Mouse (Mus musculus): ENCODE results near the gene Stbd1. TPM values are rescaled to one million over a fixed set of nuclear protein-coding genes. Genes with fewer than 3 reads are reported as not detected.

Stbd1 gene
- total RNA-seq, 1 experiment from 2014 or later = 1.6 TPM

DNA sequence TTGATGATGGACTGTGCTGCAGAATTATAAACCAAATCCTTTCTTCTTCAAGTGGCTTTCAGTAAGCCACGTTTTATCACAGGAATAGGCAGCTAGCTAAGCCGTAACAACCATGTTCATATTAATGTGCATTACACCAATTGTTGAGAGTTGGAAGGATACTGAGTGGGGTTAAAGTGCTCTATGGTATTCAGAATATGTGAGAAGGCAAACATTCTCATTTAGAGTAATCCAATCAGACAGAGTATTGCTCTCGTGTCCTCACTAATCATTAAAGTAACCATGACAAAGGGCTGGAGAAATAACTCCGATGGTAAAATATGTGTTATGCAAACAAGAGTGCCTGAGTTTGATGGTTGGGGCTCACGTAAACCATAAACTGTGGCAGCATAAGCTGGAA is 19.0 kb downstream of the Stbd1 start:
- ATAC-seq (replicated peaks in 1 of 2; ENCODE audit: insufficient read depth in 1 of 2, low FRiP score in 2 of 2, low TSS enrichment in 1 of 2, low read depth in 1 of 2, poor library complexity in 2 of 2, severe bottlenecking in 2 of 2) = no peak

GRCm38 (mm10) chr5:92627896-92628295 is 25.1 kb downstream of the Stbd1 start:
- ATAC-seq (replicated peaks in 1 of 2; ENCODE audit: insufficient read depth in 1 of 2, low FRiP score in 2 of 2, low TSS enrichment in 1 of 2, low read depth in 1 of 2, poor library complexity in 2 of 2, severe bottlenecking in 2 of 2) = peak in 1 of 2 experiments; percentile 17; a peak in 1 of 4 replicates

DNA sequence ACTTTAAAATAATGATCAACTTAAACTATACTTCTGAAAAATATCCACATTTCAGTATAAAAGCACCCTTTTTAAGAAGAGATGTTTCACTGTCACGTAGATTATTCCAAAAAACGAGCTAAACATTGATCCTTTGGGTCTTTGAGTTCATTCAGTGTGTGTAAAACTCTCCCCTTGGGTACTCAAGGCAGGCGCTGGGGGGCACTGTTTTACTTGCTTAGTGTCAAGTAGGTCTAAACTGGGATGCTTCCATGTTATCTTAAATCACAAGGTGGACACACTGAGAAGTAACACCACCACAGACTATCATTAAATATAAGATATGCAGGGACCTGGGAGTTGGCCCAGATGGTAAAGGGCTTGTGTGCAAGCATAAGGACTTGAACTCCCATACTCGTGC is 30.7 kb downstream of the Stbd1 start:
- ATAC-seq (replicated peaks in 1 of 2; ENCODE audit: insufficient read depth in 1 of 2, low FRiP score in 2 of 2, low TSS enrichment in 1 of 2, low read depth in 1 of 2, poor library complexity in 2 of 2, severe bottlenecking in 2 of 2) = no peak

- no peak for ATAC-seq (replicated peaks in 1 of 2; ENCODE audit: insufficient read depth in 1 of 2, low FRiP score in 2 of 2, low TSS enrichment in 1 of 2, low read depth in 1 of 2, poor library complexity in 2 of 2, severe bottlenecking in 2 of 2)
Measured at GRCm38 (mm10) chr5:92634916-92635315, 32.1 kb downstream of the Stbd1 start.

DNA sequence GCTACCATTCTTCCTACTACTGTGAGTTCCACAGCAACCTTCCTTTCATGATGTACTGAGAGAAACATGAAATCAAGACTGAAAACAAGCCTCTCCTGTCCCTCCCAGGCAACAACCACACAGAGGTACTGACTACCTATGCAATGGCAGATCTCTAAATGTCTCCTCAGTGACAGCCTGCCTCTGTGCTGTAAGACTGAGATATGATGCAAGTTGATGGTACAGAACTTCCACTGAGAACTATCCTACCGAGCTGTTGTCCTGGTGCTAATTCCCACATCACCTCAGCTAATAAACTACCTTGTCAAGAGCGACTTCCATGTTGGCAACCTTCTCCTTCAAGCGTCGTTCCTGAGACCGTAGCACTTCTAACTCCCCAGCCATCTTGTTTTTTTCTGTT is 33.0 kb downstream of the Stbd1 start:
- ATAC-seq (replicated peaks in 1 of 2; ENCODE audit: insufficient read depth in 1 of 2, low FRiP score in 2 of 2, low TSS enrichment in 1 of 2, low read depth in 1 of 2, poor library complexity in 2 of 2, severe bottlenecking in 2 of 2) = no peak

- no peak for ATAC-seq (replicated peaks in 1 of 2; ENCODE audit: insufficient read depth in 1 of 2, low FRiP score in 2 of 2, low TSS enrichment in 1 of 2, low read depth in 1 of 2, poor library complexity in 2 of 2, severe bottlenecking in 2 of 2)
Measured at GRCm38 (mm10) chr5:92640861-92641260, 38.0 kb downstream of the Stbd1 start.

Other genes with a start within 250 kb of the Stbd1 start
- 61.3 and 76.1 TPM in 2 replicates for gene Nup54, start 167.8 kb upstream of the Stbd1 start, total RNA-seq (2017)
- gene Scarb2, start 96.2 kb upstream of the Stbd1 start, total RNA-seq (2017) = 51.3 and 59.4 TPM in 2 replicates
- not detected in 2 replicates for gene Fam47e, start 48.0 kb upstream of the Stbd1 start, total RNA-seq (2017)
- gene Ccdc158, start 72.2 kb downstream of the Stbd1 start, total RNA-seq (2017) = 9.3 and 11.4 TPM in 2 replicates
- gene Shroom3, start 80.4 kb downstream of the Stbd1 start, total RNA-seq (2017) = 0.13 and 0.15 TPM in 2 replicates

All from hematopoietic stem cell, adult 5-6 weeks (primary cell).